Mouse (Mus musculus) cerebellum, adult 2 months (tissue): ENCODE data around the gene Ttbk2. TPM values are rescaled to one million over a fixed set of nuclear protein-coding genes. Genes with fewer than 3 reads are reported as not detected.

Source experiments
- DNase-seq, 2 experiments: peaks; one replicate each; pipeline ENCODE4 v3.0.0; 2021
- H3K27ac ChIP-seq: fragments of 200-500 bp; 2 replicates; pipeline ENCODE4 v1.5.1; 2012; ENCODE audit warnings: low read length, control low read depth, inconsistent platforms; ENCODE audit not compliant: insufficient read depth
- H3K27me3 ChIP-seq: fragments of 200-500 bp; 2 replicates; pipeline ENCODE4 v1.6.1; 2012; ENCODE audit warnings: inconsistent platforms, mild to moderate bottlenecking, low read length, moderate library complexity; ENCODE audit not compliant: control insufficient read depth, insufficient read depth
- H3K4me1 ChIP-seq: fragments of 200-500 bp; 2 replicates; pipeline ENCODE4 v1.6.1; 2011; ENCODE audit warnings: low read length; ENCODE audit not compliant: control insufficient read depth, insufficient read depth
- H3K4me3 ChIP-seq: fragments of 200-500 bp; replicated peaks from 2 replicates; pipeline ENCODE3; 2011; ENCODE audit warnings: mild to moderate bottlenecking, low read depth, low read length, control low read depth; ENCODE audit not compliant: insufficient read depth
- CTCF ChIP-seq: fragments of 200-500 bp; IDR thresholded peaks from 2 replicates; pipeline ENCODE4 v1.5.1; 2011; ENCODE audit warnings: low read depth, mild to moderate bottlenecking, control low read depth, low read length, moderate library complexity, borderline replicate concordance; ENCODE audit not compliant: insufficient read depth
- POLR2A ChIP-seq: fragments of 200-500 bp; IDR thresholded peaks from 2 replicates; pipeline ENCODE4 v1.6.1; 2011; ENCODE audit warnings: low read length, control low read depth, borderline replicate concordance; ENCODE audit not compliant: insufficient read depth
- WGBS: fragments of 180-500 bp; shearing (Covaris S2); methylation state at CpG from one replicate; pipeline ENCODE4 v1.1.7; 2018; 5-methylcytosine and 5-hydroxymethylcytosine counted together
- polyA plus RNA-seq: library from polyadenylated mRNA; depleted of rRNA; stranded (reverse); fragments of >200 nt; gene quantifications from 2 replicates; pipeline ENCODE4 v1.2.3, GENCODE M21; 2012; rRNA removed

The Ttbk2 gene
- 31.7 and 32.5 TPM in 2 replicates for polyA plus RNA-seq

DNA sequence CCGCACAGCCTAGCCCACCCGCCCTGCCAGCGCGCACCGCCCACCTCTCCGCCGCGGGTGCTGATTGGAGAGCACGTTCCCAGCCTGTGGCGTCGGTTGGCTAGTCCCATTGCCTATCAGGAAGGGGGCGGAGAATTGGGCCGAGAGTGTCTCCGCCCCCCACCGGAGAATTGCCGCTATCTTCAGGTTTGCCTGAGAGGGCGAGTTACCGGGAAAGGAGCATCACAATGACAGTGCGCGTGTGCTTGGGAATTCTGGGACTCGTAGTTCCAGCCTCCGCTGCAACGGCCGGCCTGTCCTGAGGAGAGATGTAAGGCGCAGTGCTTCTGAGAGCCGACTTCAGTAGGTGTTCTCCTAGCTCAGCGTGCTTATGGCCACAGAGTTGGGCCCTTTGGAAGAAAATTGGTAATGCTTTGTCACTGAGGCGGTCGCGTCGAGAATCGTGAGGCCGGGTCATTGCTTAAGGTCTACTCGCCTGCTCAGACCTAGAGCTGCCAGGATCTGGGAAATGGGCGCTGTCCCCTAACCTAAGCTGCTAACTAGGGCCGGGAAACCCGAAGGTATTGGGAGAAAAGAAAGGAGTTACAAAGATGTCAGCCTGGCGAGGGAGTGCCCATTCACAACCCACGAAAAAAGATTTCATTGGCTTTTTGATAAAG, at the start of gene Ttbk2:
Gene Ttbk2 (minus strand): TSS at position 181 of the 659 bp plus-strand sequence.
- under 1% methylated on average over 39 of the region's 39 CpGs for WGBS
- H3K4me3 ChIP-seq, result peak within 1 kb of the TSS; percentile 67
- TF ChIP-seq CTCF (no peak), POLR2A (peak; percentile 84)
- no peaks in the 10 kb centered on the region for H3K4me1 ChIP-seq
- DNase-seq, result peak; percentile 99 to 100
- H3K27me3 ChIP-seq, result no peaks in the 10 kb centered on the region
- H3K27ac ChIP-seq, result peak within 1 kb of the TSS; percentile 42

DNA sequence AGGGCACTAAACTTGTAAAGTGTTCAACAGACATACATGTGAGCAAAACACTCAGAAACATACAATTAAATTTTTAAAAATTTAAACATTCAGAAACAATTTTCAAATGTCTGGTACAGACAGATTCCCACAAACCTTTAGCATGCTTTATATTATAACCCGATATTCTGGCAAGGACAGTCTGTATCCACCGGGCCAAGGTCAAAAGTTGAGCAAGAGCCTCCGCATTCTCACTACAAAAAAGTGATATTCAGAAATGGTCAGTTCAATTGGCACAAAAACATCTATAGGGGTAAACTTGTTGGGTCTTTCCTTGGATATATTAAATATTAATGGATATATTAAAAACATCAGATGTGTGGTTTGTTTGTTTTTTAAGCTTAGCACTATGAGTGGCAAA, 46.0 kb upstream of the Ttbk2 start:
- H3K27ac ChIP-seq, result no peak overlapping the region
- no peak for TF ChIP-seq POLR2A
- no peak overlapping the region for H3K4me3 ChIP-seq
- 98% methylated on average over 3 of the region's 3 CpGs for WGBS
- H3K27me3 ChIP-seq, result no peaks in the 10 kb centered on the region
- no peaks in the 10 kb centered on the region for H3K4me1 ChIP-seq
- DNase-seq, result no peak

DNA sequence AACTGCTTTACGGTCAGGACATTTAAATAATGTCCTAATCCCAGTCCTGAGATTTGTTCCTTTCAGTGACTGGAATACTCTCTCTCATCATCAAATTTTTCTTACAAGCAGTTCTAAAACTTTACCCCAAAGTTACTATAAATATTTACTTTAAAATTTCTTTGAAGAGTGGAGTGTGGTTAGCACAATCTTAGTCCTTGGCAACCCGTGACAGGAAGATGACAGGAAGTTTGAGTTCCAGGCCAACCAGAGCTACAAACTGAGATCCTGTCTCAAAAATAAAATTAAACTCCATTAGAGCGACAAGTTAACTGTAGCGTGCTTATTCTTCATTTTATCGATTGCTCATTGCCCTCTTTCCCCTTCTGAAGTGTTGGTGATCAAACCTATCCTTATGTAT, 37.2 kb upstream of the Ttbk2 start:
- Histone ChIP-seq H3K4me1 (no peaks in the 10 kb centered on the region), H3K27me3 (no peaks in the 10 kb centered on the region), H3K27ac (no peak overlapping the region), H3K4me3 (no peak overlapping the region)
- TF ChIP-seq CTCF, result no peak
- TF ChIP-seq POLR2A, result no peak
- no peak for DNase-seq
- 92% methylated on average over 5 of the region's 5 CpGs for WGBS

DNA sequence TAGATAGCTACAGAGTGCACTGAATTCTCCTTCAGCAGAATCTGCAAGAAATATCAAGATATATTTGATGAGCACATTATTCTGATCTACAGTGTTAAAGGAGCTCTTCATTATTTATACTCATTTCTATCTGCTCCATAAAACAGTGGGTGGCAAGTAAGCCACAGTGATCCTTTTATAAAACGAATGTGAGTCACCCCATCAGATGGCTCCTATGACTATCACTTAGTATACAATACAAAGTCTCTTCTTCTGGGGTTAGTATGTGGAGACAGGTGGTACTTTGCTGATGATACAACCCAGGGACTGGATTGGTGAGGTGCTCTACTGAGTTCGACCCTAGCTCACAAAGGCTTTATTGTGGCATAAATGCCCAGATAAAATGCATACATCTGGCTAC, 22.8 kb upstream of the Ttbk2 start:
- Histone ChIP-seq H3K4me1 (no peaks in the 10 kb centered on the region), H3K27me3 (no peaks in the 10 kb centered on the region), H3K27ac (no peak overlapping the region), H3K4me3 (no peak overlapping the region)
- no peak for DNase-seq
- TF ChIP-seq POLR2A (no peak), CTCF (no peak)
- 73% methylated on average over 2 of the region's 2 CpGs for WGBS

DNA sequence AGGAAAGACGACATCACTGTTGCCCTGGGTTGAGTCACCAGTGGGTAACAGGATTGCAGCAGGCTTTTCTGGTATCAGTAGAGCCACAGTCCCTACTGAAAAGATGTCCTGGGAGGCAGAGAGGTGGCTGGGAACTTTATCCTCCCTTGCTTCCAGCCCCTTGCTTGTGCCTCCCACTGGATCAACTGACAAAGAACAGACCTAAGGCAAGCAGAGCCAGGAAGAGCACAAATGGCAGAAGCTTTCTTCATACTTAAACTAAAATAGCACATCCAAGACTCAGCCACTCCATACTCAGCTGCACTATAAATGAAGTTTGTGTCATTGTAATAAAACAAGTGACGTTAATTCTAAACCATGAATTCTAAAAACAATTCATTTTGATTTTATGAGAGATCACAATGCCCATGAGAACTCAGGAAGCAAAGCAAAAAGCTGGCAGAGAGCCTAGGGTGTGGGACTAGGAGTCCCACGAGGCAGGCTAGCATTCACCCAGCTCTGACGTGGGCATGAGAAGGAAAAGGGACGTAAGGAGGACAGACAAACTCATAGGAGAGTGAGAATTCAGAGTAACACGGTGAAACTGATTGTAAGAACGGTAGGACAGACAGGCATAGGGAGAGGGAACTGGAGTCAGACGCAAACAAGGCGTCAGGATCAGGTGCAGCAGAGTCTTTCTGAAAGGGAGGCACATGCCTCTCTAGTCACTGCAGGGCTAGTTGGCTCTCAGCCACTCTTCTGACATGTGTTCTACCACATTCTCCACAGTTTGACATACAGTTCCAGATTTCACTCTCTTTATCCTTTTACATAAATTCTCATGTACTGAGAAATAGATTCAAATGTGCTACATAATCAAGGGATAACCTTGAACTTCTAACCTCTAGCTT, 21.3 kb upstream of the Ttbk2 start:
- no peak for DNase-seq
- 51% methylated on average over 9 of the region's 9 CpGs for WGBS
- Histone ChIP-seq H3K4me3 (no peak overlapping the region), H3K27me3 (no peaks in the 10 kb centered on the region), H3K4me1 (no peaks in the 10 kb centered on the region), H3K27ac (no peak overlapping the region; the same call in 1 of the 2 replicates)
- TF ChIP-seq POLR2A (no peak), CTCF (no peak)

DNA sequence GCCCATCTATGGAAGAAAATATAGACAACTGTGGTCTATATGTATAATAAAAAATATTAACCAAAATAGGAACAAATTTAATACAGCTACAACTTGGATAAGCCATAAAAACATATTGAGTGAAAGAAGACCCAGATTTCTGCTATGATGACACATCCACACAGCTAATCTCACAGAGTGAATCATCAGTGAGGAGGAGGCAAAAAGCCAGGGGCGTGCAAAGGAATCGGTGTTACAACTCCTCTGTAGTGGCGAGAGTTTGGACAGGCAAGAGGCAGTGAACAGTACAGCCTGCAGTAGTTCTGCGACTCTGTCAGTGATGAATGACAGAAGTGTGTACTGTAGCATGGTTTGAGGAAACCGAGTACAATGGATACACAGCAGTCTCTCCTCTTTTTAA, 16.9 kb upstream of the Ttbk2 start:
- DNase-seq, result no peak
- no peak for TF ChIP-seq POLR2A
- no peak for TF ChIP-seq CTCF
- Histone ChIP-seq H3K27ac (no peak overlapping the region), H3K4me1 (no peaks in the 10 kb centered on the region), H3K27me3 (no peaks in the 10 kb centered on the region), H3K4me3 (no peak overlapping the region)
- 80% methylated on average over 5 of the region's 5 CpGs for WGBS

DNA sequence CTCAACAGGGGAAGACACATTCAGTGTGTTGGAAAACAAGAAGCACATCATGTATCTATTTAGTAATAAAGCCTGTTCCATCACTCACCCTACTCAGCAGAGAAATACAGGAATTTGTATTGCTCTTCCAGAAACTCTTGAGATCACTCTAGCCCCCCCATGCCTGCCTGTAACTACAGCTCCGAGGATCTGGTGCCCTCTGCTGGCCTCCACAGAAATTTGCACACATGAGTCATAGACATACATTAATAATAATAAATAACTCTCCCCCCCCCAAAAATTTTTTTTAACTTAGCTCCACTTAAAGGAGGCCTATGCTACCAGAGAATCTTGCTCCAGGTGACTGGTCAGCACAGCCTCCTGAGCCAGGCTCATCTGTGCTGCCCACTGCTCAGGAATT, 16.2 kb upstream of the Ttbk2 start:
- TF ChIP-seq POLR2A (no peak), CTCF (peak; percentile 55; the same call in 1 of the 2 replicates)
- peak; percentile 32 to 38 for DNase-seq

DNA sequence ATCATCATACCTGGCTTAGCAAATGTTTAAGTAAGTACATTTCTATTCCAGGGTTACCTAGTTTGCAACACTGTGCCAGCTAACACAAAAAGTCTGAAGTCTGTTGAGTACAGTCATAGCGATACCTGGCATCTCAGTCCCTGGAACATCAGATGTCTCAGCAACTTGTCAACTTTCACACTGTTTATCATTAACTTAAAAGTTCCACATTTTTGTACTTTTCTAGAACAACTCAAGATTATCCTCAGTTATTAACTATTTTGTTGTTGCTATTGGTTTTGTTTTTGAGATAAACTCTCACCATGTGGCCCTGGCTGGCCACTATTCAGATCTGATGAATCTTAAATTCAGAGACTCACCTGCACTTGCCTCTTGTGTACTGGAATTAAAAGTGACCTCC, 13.0 kb upstream of the Ttbk2 start:
- Histone ChIP-seq H3K27me3 (no peaks in the 10 kb centered on the region), H3K4me1 (no peaks in the 10 kb centered on the region), H3K27ac (no peak overlapping the region), H3K4me3 (no peak overlapping the region)
- 100% methylated on average over 1 of the region's 1 CpGs for WGBS
- TF ChIP-seq CTCF, result no peak
- DNase-seq, result no peak

More for the DNA sequence above, 16.2 kb upstream of the Ttbk2 start:
- H3K4me3 ChIP-seq, result no peak overlapping the region
- H3K27ac ChIP-seq, result no peak overlapping the region
- 18% methylated on average over 1 of the region's 1 CpGs for WGBS
- no peaks in the 10 kb centered on the region for H3K4me1 ChIP-seq
- no peaks in the 10 kb centered on the region for H3K27me3 ChIP-seq
